Mouse (Mus musculus): ENCODE measurements around the gene Pa2g4. TPM values are rescaled to one million over a fixed set of nuclear protein-coding genes. Genes with fewer than 3 reads are reported as not detected.

Gene Pa2g4
- polyA plus RNA-seq, 1 experiment, result 396 TPM

- Histone ChIP-seq H3K9ac (ENCODE audit: low read depth, poor library complexity, severe bottlenecking) (no peak overlapping the region), H3K27me3 (ENCODE audit: control insufficient read depth, insufficient read depth, low read length, poor library complexity, severe bottlenecking) (no peaks in the 10 kb centered on the region), H3K4me1 (ENCODE audit: control insufficient read depth, insufficient read depth, low read length) (no peaks in the 10 kb centered on the region), H3K4me3 (ENCODE audit: low read depth, low read length) (peak overlapping the region; percentile 6; the same call in 1 of the 2 replicates), H3K9me3 (replicated peaks; ENCODE audit: control insufficient read depth, insufficient read depth, low read length, poor library complexity, severe bottlenecking) (no peaks in the 10 kb centered on the region), H3K27ac (ENCODE audit: insufficient read depth, low read length) (no peak overlapping the region), H3K36me3 (ENCODE audit: control insufficient read depth, insufficient read depth, low read length, poor library complexity, severe bottlenecking) (peaks cover 6% of the 10 kb centered on the region)
- TF ChIP-seq POLR2A (IDR thresholded peaks at IDR 0.05; ENCODE audit: insufficient read depth, low read length), result no peak
- no peak for TF ChIP-seq CTCF (IDR thresholded peaks at IDR 0.05; ENCODE audit: low read depth, low read length)
- no peak for TF ChIP-seq EP300 (IDR thresholded peaks at IDR 0.05; ENCODE audit: insufficient read depth, low read depth, low read length)
Observed at GRCm38 (mm10) chr10:128509203-128509602, 56.6 kb downstream of the Pa2g4 start.

- Histone ChIP-seq H3K27ac (ENCODE audit: insufficient read depth, low read length) (no peak overlapping the region), H3K9me3 (replicated peaks; ENCODE audit: control insufficient read depth, insufficient read depth, low read length, poor library complexity, severe bottlenecking) (no peaks in the 10 kb centered on the region), H3K36me3 (ENCODE audit: control insufficient read depth, insufficient read depth, low read length, poor library complexity, severe bottlenecking) (peaks cover 6% of the 10 kb centered on the region), H3K4me3 (ENCODE audit: low read depth, low read length) (no peak overlapping the region), H3K4me1 (ENCODE audit: control insufficient read depth, insufficient read depth, low read length) (no peaks in the 10 kb centered on the region), H3K9ac (ENCODE audit: low read depth, poor library complexity, severe bottlenecking) (no peak overlapping the region), H3K27me3 (ENCODE audit: control insufficient read depth, insufficient read depth, low read length, poor library complexity, severe bottlenecking) (no peaks in the 10 kb centered on the region)
- no peak for TF ChIP-seq POLR2A (IDR thresholded peaks at IDR 0.05; ENCODE audit: insufficient read depth, low read length)
- no peak for TF ChIP-seq EP300 (IDR thresholded peaks at IDR 0.05; ENCODE audit: insufficient read depth, low read depth, low read length)
- no peak for TF ChIP-seq CTCF (IDR thresholded peaks at IDR 0.05; ENCODE audit: low read depth, low read length)
Observed at GRCm38 (mm10) chr10:128508260-128508659, 57.5 kb downstream of the Pa2g4 start.

Other genes starting within 250 kb of the Pa2g4 start
- 62.9 and 68.4 TPM in 2 replicates for gene Cnpy2, start 243.5 kb downstream of the Pa2g4 start, polyA plus RNA-seq (2011; ENCODE audit: insufficient read depth, insufficient read length, low read depth, missing spikeins)
- gene Cs, start 228.3 kb downstream of the Pa2g4 start, polyA plus RNA-seq (2011; ENCODE audit: insufficient read depth, insufficient read length, low read depth, missing spikeins), result 197 and 202 TPM in 2 replicates
- 18.7 and 20.2 TPM in 2 replicates for gene Coq10a, start 197.0 kb downstream of the Pa2g4 start, polyA plus RNA-seq (2011; ENCODE audit: insufficient read depth, insufficient read length, low read depth, missing spikeins)
- gene Ankrd52, start 188.9 kb downstream of the Pa2g4 start, polyA plus RNA-seq (2011; ENCODE audit: insufficient read depth, insufficient read length, low read depth, missing spikeins), result 28.8 and 29.0 TPM in 2 replicates
- gene Slc39a5, start 164.8 kb downstream of the Pa2g4 start, polyA plus RNA-seq (2011; ENCODE audit: insufficient read depth, insufficient read length, low read depth, missing spikeins), result 0.31 TPM in 1 of 2 replicates, not detected in the other
- gene Nabp2, start 154.5 kb downstream of the Pa2g4 start, polyA plus RNA-seq (2011; ENCODE audit: insufficient read depth, insufficient read length, low read depth, missing spikeins), result 79.3 and 82.9 TPM in 2 replicates
- 33.3 and 37.4 TPM in 2 replicates for gene Rnf41, start 154.3 kb downstream of the Pa2g4 start, polyA plus RNA-seq (2011; ENCODE audit: insufficient read depth, insufficient read length, low read depth, missing spikeins)
- 26.3 and 28.6 TPM in 2 replicates for gene Smarcc2, start 106.7 kb downstream of the Pa2g4 start, polyA plus RNA-seq (2011; ENCODE audit: insufficient read depth, insufficient read length, low read depth, missing spikeins)
- 642 and 680 TPM in 2 replicates for gene Myl6, start 71.8 kb downstream of the Pa2g4 start, polyA plus RNA-seq (2011; ENCODE audit: insufficient read depth, insufficient read length, low read depth, missing spikeins)
- 9.0 and 12.8 TPM in 2 replicates for gene Myl6b, start 67.3 kb downstream of the Pa2g4 start, polyA plus RNA-seq (2011; ENCODE audit: insufficient read depth, insufficient read length, low read depth, missing spikeins)
- gene Esyt1, start 40.1 kb downstream of the Pa2g4 start, polyA plus RNA-seq (2011; ENCODE audit: insufficient read depth, insufficient read length, low read depth, missing spikeins), result 20.1 and 20.5 TPM in 2 replicates
- gene Zc3h10, start 18.2 kb downstream of the Pa2g4 start, polyA plus RNA-seq (2011; ENCODE audit: insufficient read depth, insufficient read length, low read depth, missing spikeins), result 22.4 and 24.6 TPM in 2 replicates
- gene Rpl41, start 16.7 kb downstream of the Pa2g4 start, polyA plus RNA-seq (2011; ENCODE audit: insufficient read depth, insufficient read length, low read depth, missing spikeins), result 3,771 and 3,978 TPM in 2 replicates
- gene Erbb3, start 23.7 kb upstream of the Pa2g4 start, polyA plus RNA-seq (2011; ENCODE audit: insufficient read depth, insufficient read length, low read depth, missing spikeins), result 39.4 and 41.7 TPM in 2 replicates
- 1,832 and 1,959 TPM in 2 replicates for gene Rps26, start 60.8 kb upstream of the Pa2g4 start, polyA plus RNA-seq (2011; ENCODE audit: insufficient read depth, insufficient read length, low read depth, missing spikeins)
- gene Ikzf4, start 80.0 kb upstream of the Pa2g4 start, polyA plus RNA-seq (2011; ENCODE audit: insufficient read depth, insufficient read length, low read depth, missing spikeins), result 9.8 and 11.6 TPM in 2 replicates
- 14.3 and 14.4 TPM in 2 replicates for gene Suox, start 108.1 kb upstream of the Pa2g4 start, polyA plus RNA-seq (2011; ENCODE audit: insufficient read depth, insufficient read length, low read depth, missing spikeins)
- gene Rab5b, start 130.3 kb upstream of the Pa2g4 start, polyA plus RNA-seq (2011; ENCODE audit: insufficient read depth, insufficient read length, low read depth, missing spikeins), result 79.0 and 83.6 TPM in 2 replicates
- 3.0 TPM in 2 replicates for gene Pmel, start 138.2 kb upstream of the Pa2g4 start, polyA plus RNA-seq (2011; ENCODE audit: insufficient read depth, insufficient read length, low read depth, missing spikeins)
- 81.4 and 82.7 TPM in 2 replicates for gene Cdk2, start 139.0 kb upstream of the Pa2g4 start, polyA plus RNA-seq (2011; ENCODE audit: insufficient read depth, insufficient read length, low read depth, missing spikeins)
- 44.7 and 46.7 TPM in 2 replicates for gene Dgka, start 178.9 kb upstream of the Pa2g4 start, polyA plus RNA-seq (2011; ENCODE audit: insufficient read depth, insufficient read length, low read depth, missing spikeins)
- gene Pym1, start 181.9 kb upstream of the Pa2g4 start, polyA plus RNA-seq (2011; ENCODE audit: insufficient read depth, insufficient read length, low read depth, missing spikeins), result 53.8 and 56.0 TPM in 2 replicates
- gene Mmp19, start 224.9 kb upstream of the Pa2g4 start, polyA plus RNA-seq (2011; ENCODE audit: insufficient read depth, insufficient read length, low read depth, missing spikeins), result 0.46 and 1.5 TPM in 2 replicates
- gene Dnajc14, start 238.1 kb upstream of the Pa2g4 start, polyA plus RNA-seq (2011; ENCODE audit: insufficient read depth, insufficient read length, low read depth, missing spikeins), result 41.3 and 45.5 TPM in 2 replicates
- gene Tmem198b, start 238.4 kb upstream of the Pa2g4 start, polyA plus RNA-seq (2011; ENCODE audit: insufficient read depth, insufficient read length, low read depth, missing spikeins), result 12.3 and 12.6 TPM in 2 replicates